Mouse (Mus musculus) embryonic facial prominence, embryonic 10.5 days (tissue): ENCODE results near the gene Fam234b. TPM values are rescaled to one million over a fixed set of nuclear protein-coding genes. Genes with fewer than 3 reads are reported as not detected.

Experiments used
- DNase-seq: peaks from one replicate; pipeline ENCODE4 v3.0.0-alpha.2; 2017; ENCODE audit warnings: low spot score
- H3K27ac ChIP-seq: fragments of 300-500 bp; sonication (generic); replicated peaks from 2 replicates; pipeline ENCODE4 v1.5.1; 2016; ENCODE audit warnings: mild to moderate bottlenecking
- H3K27me3 ChIP-seq: fragments of 300-500 bp; sonication (generic); replicated peaks from 2 replicates; pipeline ENCODE4 v1.6.1; 2016; ENCODE audit warnings: low read depth, mild to moderate bottlenecking; ENCODE audit not compliant: poor library complexity, severe bottlenecking
- H3K36me3 ChIP-seq: fragments of 300-500 bp; sonication (generic); replicated peaks from 2 replicates; pipeline ENCODE4 v1.6.1; 2016; ENCODE audit warnings: mild to moderate bottlenecking, moderate library complexity
- H3K4me1 ChIP-seq: fragments of 300-500 bp; sonication (generic); 2 replicates; pipeline ENCODE4 v1.6.1; 2016
- H3K4me3 ChIP-seq: fragments of 300-500 bp; sonication (generic); 2 replicates; pipeline ENCODE4 v1.5.1; 2016; ENCODE audit warnings: mild to moderate bottlenecking, moderate library complexity
- H3K9me3 ChIP-seq: fragments of 300-500 bp; sonication (generic); 2 replicates; pipeline ENCODE4 v1.6.1; 2016; ENCODE audit warnings: mild to moderate bottlenecking
- WGBS: fragments of 180-500 bp; shearing (Covaris S2); methylation state at CpG from one replicate; pipeline ENCODE4 v1.1.7; 2016; 5-methylcytosine and 5-hydroxymethylcytosine counted together
- polyA plus RNA-seq: library from polyadenylated mRNA; unstranded; fragments of >200 nt; fragmentation: Nextera tagmentation; extraction: Ambion mirVana; gene quantifications from 2 replicates; pipeline ENCODE4 v1.2.1, GENCODE M21; 2016

Fam234b gene
- 18.4 and 20.1 TPM in 2 replicates for polyA plus RNA-seq

DNA sequence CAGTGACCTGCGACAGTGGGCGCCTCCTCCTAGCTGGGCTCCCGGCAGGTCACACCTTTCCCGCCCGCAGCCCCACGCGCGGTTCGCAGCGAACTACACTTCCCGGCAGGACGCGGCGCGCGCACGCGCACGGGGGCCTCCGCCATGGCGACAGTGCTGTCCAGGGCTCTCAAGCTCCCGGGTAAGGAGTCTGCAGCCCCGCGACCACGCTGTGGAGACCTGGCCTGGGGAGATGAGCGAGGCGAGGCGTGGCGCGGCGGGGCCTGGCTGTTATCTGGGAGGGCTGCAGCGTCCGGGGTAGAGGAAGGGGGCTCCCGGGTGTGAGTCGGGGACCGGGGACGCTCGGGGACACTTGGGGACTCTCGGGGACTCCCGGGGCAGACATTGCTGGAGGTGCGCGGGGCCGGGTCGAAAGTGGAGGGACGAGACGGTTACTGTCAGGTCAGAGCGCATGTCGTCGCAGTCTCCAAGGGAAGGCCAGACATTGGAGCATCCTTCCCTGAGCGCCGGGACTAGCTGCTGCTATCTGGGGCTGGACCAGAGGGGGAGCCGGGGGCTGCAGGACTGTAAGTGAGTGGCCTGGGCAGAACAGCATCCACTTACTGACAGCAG, at the start of gene Fam234b, which contains the start of gene Hebp1:
Fam234b (plus strand) TSS at position 57 of the 612 bp plus-strand sequence.
Hebp1 (minus strand) TSS at position 102 of the 612 bp plus-strand sequence.
- H3K9me3 ChIP-seq = no peaks in the 10 kb centered on the region
- peak; percentile 87 for DNase-seq
- WGBS = under 1% methylated on average over 52 of the region's 52 CpGs
- peaks cover 12% of the 10 kb centered on the region; the same call in 1 of the 2 replicates for H3K27me3 ChIP-seq
- H3K36me3 ChIP-seq = no peaks in the 10 kb centered on the region
- peak within 1 kb of the TSS; percentile 91 for H3K4me3 ChIP-seq
- peak within 1 kb of the TSS; percentile 92 for H3K27ac ChIP-seq
- H3K4me1 ChIP-seq = peaks cover 24% of the 10 kb centered on the region

DNA sequence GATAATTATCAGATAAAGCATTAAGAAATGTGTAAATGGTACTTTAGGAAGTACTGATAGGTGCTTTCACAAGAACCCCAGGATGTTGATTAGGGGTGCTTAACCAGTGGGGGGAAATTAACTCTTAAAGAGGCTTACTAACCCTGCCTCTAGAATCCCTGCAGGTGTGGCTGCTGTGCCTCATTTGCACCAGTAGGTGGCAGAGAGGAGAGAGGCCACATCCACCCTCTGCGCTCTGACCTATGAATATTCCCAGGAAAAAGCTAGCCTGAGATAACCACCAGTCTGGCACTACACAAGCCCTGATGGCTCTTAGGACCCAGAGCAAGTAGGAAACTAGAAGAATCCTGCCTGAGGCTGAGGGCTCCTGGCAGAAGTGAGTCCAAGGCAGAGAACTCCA, 49.3 kb upstream of the Fam234b start:
- Histone ChIP-seq H3K9me3 (no peaks in the 10 kb centered on the region), H3K4me3 (no peak overlapping the region), H3K36me3 (no peaks in the 10 kb centered on the region), H3K4me1 (peaks cover 5% of the 10 kb centered on the region; the same call in 1 of the 2 replicates), H3K27ac (no peak overlapping the region), H3K27me3 (no peaks in the 10 kb centered on the region)
- peak; percentile 39 for DNase-seq
- 34% methylated on average over 1 of the region's 1 CpGs for WGBS

DNA sequence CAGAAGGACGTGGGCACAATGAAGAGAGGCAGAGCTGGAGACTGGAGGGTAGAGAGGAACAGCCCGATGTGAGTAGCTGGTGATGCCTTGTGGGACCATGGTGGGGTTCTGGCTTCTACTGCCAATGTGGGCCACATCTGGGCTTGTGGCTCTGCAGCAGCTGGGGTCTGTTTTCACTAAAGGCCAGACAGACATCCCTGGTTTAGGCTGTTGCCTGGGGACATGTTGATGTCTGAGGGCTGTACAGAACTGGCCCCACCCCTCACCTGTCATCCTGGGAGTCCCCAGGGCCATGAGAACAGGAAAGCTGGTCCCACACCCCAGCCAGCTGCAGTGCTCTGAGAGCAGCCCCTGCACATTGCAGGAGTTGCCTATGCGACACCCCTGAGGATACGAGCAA, 48.6 kb upstream of the Fam234b start:
- no peak for DNase-seq
- WGBS = 77% methylated on average over 4 of the region's 4 CpGs
- 0 out of 2 replicates have a peak overlapping the region, but pooled peaks have one; percentile 7 for H3K27ac ChIP-seq
- no peak overlapping the region for H3K4me3 ChIP-seq
- no peaks in the 10 kb centered on the region for H3K36me3 ChIP-seq
- H3K9me3 ChIP-seq = no peaks in the 10 kb centered on the region
- H3K27me3 ChIP-seq = no peaks in the 10 kb centered on the region
- H3K4me1 ChIP-seq = peaks cover 5% of the 10 kb centered on the region; the same call in 1 of the 2 replicates

DNA sequence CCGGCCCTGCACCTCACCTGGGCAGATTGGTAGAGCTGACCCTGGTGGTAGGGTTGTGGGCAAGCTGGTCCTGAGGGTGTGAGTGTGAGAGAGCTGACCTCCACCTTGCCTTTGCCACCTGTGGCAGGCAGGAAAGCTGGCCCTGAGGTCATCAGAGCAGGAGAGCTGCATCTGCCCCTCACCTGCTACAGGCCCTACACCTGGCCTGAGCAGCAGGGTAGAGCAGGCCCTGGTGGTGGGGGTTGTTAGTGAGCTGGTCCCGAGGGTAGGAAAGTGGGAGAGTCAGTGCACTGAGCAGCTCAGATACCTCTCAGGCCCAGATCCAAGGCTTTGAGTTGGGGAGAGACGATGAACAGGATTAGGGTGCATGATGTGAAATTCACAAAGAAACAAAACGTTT, 48.1 kb upstream of the Fam234b start:
- no peaks in the 10 kb centered on the region for H3K27me3 ChIP-seq
- no peak for DNase-seq
- H3K9me3 ChIP-seq = no peaks in the 10 kb centered on the region
- H3K36me3 ChIP-seq = no peaks in the 10 kb centered on the region
- no peak overlapping the region for H3K27ac ChIP-seq
- H3K4me3 ChIP-seq = no peak overlapping the region
- peaks cover 5% of the 10 kb centered on the region; the same call in 1 of the 2 replicates for H3K4me1 ChIP-seq
- WGBS = 76% methylated on average over 4 of the region's 4 CpGs

DNA sequence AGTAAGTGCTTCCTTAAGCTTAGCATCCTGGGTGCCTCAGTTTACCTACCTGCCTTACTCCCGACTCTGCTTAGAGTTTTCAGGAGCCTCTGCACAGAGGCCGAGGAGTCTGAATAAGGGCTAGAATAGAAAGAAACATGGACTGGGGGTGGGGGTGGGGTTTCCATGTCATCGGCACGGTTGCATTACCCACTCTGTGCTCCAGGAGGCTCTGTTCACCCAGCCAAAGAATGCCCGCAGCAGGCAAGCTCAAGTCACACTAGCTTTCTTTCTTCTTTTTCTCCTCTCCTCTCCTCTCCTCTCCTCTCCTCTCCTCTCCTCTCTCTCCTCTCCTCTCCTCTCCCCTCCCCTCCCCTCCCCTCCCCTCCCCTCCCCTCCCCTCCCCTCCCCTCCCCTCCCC, 47.5 kb upstream of the Fam234b start:
- no peaks in the 10 kb centered on the region for H3K36me3 ChIP-seq
- H3K4me1 ChIP-seq = peaks cover 5% of the 10 kb centered on the region; the same call in 1 of the 2 replicates
- H3K4me3 ChIP-seq = no peak overlapping the region
- no peaks in the 10 kb centered on the region for H3K9me3 ChIP-seq
- no peaks in the 10 kb centered on the region for H3K27me3 ChIP-seq
- peak; percentile 64 for DNase-seq
- WGBS = 50% methylated on average over 5 of the region's 5 CpGs
- no peak overlapping the region for H3K27ac ChIP-seq

DNA sequence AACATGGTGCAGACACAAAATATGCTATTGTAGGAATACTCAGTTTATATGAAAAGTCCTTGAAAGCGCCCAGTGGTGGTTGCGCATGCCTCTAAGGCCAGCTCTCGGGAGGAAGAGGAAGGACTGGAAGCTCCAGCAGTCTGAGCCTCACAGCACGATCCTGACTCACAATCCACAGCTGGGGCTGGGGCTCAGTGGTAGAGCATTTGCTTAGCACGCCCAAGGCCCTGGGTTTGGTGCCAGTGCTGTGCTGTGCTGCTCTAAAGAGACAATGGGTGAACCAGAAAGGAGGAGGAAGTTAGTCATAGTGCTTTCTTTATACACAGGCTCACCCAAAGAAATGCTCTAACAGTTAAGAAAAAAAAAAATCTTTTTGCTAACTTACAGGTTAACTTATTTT, 44.1 kb upstream of the Fam234b start:
- Histone ChIP-seq H3K27ac (no peak overlapping the region), H3K36me3 (no peaks in the 10 kb centered on the region), H3K9me3 (no peaks in the 10 kb centered on the region), H3K4me3 (no peak overlapping the region), H3K27me3 (no peaks in the 10 kb centered on the region), H3K4me1 (peaks cover 9% of the 10 kb centered on the region; the same call in 1 of the 2 replicates)
- 83% methylated on average over 5 of the region's 5 CpGs for WGBS
- DNase-seq = no peak

DNA sequence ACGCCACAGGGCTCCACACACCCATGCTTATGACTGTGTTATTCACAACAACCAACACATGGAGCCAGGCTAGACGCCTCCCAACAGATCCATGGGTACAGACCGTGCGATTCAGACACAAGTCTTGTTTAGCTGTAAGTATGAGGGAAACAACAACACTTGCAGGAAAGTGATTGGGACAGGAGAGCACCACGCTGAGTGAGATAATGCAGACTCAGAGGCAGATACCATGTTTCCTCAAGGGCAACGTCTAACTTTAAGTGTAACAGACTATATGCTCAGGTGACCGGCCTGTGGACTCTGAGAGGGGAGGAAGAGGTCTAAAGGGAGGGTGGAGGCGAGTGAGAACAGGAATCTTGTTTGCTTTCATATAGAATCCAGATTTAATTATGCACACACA, 41.2 kb upstream of the Fam234b start:
- DNase-seq = no peak
- Histone ChIP-seq H3K27me3 (no peaks in the 10 kb centered on the region), H3K27ac (no peak overlapping the region), H3K36me3 (no peaks in the 10 kb centered on the region), H3K4me1 (peaks cover 3% of the 10 kb centered on the region; the same call in 1 of the 2 replicates), H3K4me3 (no peak overlapping the region), H3K9me3 (no peaks in the 10 kb centered on the region)
- 86% methylated on average over 8 of the region's 8 CpGs for WGBS

DNA sequence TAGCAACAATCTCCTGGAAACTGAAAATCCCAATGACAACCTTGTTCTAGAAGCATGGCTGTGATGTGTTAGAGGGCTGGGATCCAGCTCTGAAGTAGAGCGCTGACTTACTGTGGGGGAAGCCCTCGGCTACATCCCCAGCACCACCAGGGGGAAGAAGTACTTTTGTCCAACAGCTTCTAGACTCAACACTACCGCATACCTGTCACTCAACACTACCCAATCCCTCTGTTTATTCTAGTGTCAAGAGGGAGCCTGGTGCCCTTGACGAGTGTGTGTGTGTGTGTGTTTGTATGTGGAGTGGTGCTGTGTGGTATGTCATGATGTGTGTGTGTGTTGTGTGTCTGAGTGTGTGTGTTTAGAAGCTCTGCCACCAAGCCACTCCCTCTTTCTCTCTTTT, 40.3 kb upstream of the Fam234b start:
- no peaks in the 10 kb centered on the region for H3K36me3 ChIP-seq
- no peak overlapping the region for H3K4me3 ChIP-seq
- no peak for DNase-seq
- WGBS = 71% methylated on average over 4 of the region's 4 CpGs
- H3K4me1 ChIP-seq = peaks cover 3% of the 10 kb centered on the region; the same call in 1 of the 2 replicates
- no peaks in the 10 kb centered on the region for H3K27me3 ChIP-seq
- no peaks in the 10 kb centered on the region for H3K9me3 ChIP-seq
- H3K27ac ChIP-seq = no peak overlapping the region

DNA sequence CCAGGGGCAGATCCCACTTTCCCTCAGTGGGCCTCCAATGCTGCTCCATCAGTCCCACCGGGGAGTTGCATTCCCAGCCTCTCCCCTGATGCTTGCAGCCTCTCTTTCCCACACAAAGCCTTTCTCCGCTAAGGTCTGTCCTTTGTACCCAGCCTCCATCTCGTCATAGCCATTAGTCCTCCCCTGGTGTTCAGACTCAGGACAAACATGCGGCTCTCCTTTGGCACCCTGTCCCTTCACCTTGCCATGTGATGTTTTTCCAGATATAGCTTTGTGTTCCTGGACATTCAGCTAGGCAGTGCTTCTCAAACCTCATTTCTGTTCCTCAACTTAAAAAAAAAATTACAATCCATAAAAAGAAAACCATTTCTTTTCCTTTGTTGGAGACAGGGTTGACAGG, 39.3 kb upstream of the Fam234b start:
- WGBS = 50% methylated on average over 4 of the region's 4 CpGs
- no peaks in the 10 kb centered on the region for H3K27me3 ChIP-seq
- no peaks in the 10 kb centered on the region for H3K9me3 ChIP-seq
- H3K27ac ChIP-seq = no peak overlapping the region
- no peak for DNase-seq
- no peak overlapping the region for H3K4me3 ChIP-seq
- H3K36me3 ChIP-seq = no peaks in the 10 kb centered on the region
- H3K4me1 ChIP-seq = peaks cover 8% of the 10 kb centered on the region; the same call in 1 of the 2 replicates

DNA sequence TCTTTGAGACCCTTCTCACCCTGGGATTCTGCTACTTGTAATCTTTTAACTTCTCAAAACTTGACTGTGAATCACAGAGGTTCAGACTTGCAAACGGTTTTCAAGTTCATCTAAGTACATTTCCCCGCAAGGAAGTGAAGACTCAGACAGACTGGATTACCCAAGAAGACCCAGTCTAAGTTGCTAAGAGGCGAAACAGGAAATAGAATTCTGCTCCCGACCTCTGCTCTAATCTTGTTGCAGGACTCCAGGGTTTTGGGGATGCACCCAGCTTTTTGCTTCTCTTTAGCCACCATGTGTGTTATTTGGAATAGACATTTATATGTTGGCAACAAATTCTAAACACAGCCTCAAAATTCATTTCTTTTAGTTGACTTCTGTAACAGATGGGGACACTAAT, 36.4 kb upstream of the Fam234b start:
- Histone ChIP-seq H3K36me3 (no peaks in the 10 kb centered on the region), H3K27ac (no peak overlapping the region), H3K4me3 (no peak overlapping the region), H3K4me1 (peaks cover 10% of the 10 kb centered on the region; the same call in 1 of the 2 replicates), H3K9me3 (no peaks in the 10 kb centered on the region), H3K27me3 (peaks cover 10% of the 10 kb centered on the region)
- no peak for DNase-seq
- 71% methylated on average over 4 of the region's 4 CpGs for WGBS

DNA sequence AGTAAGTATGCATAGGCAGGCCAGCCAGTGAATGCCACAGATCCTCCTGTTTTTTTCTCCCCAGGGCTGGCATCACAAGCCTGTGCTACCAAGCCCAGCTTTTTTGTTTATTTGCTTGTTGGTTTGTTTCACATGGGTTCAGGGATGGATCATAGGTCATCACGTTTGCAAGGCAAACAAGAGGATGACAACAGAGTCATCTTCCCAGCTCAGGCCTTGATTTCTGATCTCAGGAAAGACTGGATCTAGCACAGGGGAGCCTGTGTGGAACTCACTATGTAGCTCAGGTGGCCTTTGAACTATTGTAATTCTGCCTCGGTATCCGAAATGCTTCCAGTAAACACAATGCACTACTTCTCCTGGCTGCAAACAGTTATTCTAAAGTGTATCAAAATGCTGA, 35.5 kb upstream of the Fam234b start:
- DNase-seq = no peak
- Histone ChIP-seq H3K4me1 (peaks cover 8% of the 10 kb centered on the region), H3K27ac (no peak overlapping the region), H3K9me3 (no peaks in the 10 kb centered on the region), H3K27me3 (peaks cover 19% of the 10 kb centered on the region), H3K4me3 (no peak overlapping the region), H3K36me3 (no peaks in the 10 kb centered on the region)
- WGBS = 85% methylated on average over 3 of the region's 3 CpGs

DNA sequence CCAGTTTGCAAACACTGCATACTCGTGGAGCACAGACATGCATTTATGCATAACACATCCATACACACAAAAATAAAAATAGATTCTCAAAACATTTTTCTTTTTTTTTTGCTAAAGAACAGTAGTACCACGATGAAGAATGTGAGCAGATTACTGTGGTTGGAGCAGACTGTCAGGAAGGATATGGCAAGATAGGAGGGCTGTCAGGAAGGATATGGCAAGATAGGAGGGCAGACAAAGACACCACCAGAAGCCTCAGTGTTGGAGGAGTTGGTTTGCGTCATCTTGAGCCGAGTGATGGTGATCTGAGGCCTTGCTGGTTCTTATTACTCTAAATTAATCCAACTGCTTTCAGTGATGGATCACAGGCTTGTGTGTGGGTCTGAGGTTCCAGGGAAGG, 34.9 kb upstream of the Fam234b start:
- no peak overlapping the region for H3K4me3 ChIP-seq
- H3K36me3 ChIP-seq = no peaks in the 10 kb centered on the region
- H3K4me1 ChIP-seq = peaks cover 13% of the 10 kb centered on the region
- peaks cover 22% of the 10 kb centered on the region for H3K27me3 ChIP-seq
- no peak overlapping the region; the same call in 1 of the 2 replicates for H3K27ac ChIP-seq
- H3K9me3 ChIP-seq = no peaks in the 10 kb centered on the region
- WGBS = 75% methylated on average over 4 of the region's 4 CpGs
- DNase-seq = no peak

DNA sequence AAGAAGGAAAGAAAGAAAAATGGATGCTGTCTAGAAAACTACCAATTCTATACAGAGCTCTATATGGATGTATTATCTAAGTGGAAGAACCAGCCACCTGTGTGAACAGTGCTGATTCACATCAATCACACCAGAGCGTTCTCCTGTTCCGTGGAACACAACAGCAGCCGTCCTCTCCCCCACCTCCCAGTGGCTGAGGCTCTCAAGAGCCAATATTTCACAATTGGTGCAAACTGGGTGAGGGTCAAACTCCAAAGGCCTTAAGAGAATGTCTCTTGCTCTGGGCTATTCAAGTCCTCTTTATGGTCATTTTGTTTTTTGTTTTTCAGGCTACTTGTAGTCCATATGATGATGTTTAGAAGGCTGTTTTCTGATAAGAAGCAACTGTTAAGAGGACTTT, 32.6 kb upstream of the Fam234b start:
- 89% methylated on average over 3 of the region's 3 CpGs for WGBS
- no peaks in the 10 kb centered on the region for H3K9me3 ChIP-seq
- no peak for DNase-seq
- H3K4me3 ChIP-seq = no peak overlapping the region
- H3K36me3 ChIP-seq = no peaks in the 10 kb centered on the region
- no peak overlapping the region for H3K27ac ChIP-seq
- H3K27me3 ChIP-seq = peaks cover 22% of the 10 kb centered on the region
- H3K4me1 ChIP-seq = peaks cover 13% of the 10 kb centered on the region
